Mouse (Mus musculus) thymus, adult 2 months (tissue): ENCODE measurements around the gene Olfr1371.

Source experiments
- CTCF ChIP-seq: fragments of 200-500 bp; IDR thresholded peaks from 2 replicates; pipeline ENCODE4 v1.5.1; 2012; ENCODE audit warnings: mild to moderate bottlenecking, control low read depth, low read length, moderate library complexity, borderline replicate concordance; ENCODE audit not compliant: control insufficient read depth, poor library complexity, insufficient read depth; ENCODE audit errors: extremely low read depth
- POLR2A ChIP-seq: fragments of 200-500 bp; IDR thresholded peaks from 2 replicates; pipeline ENCODE4 v1.6.1; 2012; ENCODE audit warnings: mild to moderate bottlenecking, low read length, control low read depth, moderate library complexity; ENCODE audit not compliant: control insufficient read depth, poor library complexity, insufficient read depth; ENCODE audit errors: extremely low read depth

GRCm38 (mm10) chr11:52167126-52167525 lies 46.7 kb downstream of the Olfr1371 start:
- TF ChIP-seq CTCF: no peak
- TF ChIP-seq POLR2A: no peak
